Mouse (Mus musculus): ENCODE measurements around the gene Olfr304.
"Not testable (repeated sequence)": the region's sequence is repeated elsewhere in the genome, so short reads cannot be mapped to it uniquely, and the experiment has no call there.

The Olfr304 gene

GRCm38 (mm10) chr7:86386558-86386957 is at the start of gene Olfr304:
Olfr304 (minus strand) TSS chr7:86386658.
- DNase-seq (ENCODE audit: extremely low spot score): no peak

GRCm38 (mm10) chr7:86403546-86403945 is 17.1 kb upstream of the Olfr304 start, which contains the start of gene Olfr301:
Olfr301 (plus strand) TSS chr7:86403846.
- no peak for DNase-seq (ENCODE audit: extremely low spot score)

DNA sequence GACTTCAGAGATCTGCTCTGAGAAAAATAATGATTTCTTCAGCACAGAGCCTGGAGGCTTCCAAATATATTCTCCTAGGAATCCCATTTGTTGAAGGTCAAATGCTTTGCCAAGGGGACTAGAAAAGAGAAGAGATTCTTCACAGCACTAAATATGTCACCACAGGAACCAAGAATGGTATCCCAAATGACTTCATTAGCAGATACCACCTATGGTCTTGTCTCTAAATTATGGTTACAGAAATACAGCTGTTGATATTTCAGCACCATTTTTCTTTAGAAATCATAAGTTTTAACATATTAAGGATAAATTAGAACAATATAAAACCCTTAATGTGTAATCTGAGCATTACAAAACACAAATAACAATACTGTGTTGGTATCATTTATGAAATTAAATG is 11.2 kb upstream of the Olfr304 start, which contains the start of gene Olfr303:
Gene Olfr303 (minus strand): TSS at position 101 of the 400 bp plus-strand sequence.
- no peak for DNase-seq (ENCODE audit: extremely low spot score)

DNA sequence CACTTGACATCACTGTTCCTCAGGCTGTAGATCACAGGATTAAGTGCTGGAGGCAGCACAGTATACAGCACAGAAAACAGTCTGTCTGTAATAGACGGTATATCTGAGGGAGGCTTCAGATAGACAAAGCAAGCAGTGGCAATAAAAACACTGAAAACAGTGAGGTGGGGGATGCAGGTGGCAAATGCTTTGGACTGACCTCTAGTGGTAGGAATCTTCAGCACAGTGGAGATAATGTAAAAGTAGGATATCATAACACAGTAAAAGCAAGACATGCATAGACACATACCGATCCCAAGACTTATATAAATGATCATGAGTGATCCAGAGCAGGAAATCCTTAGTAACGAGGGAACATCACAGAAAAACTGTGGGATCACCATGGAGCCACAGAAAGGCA is 689 bp downstream of the Olfr304 start:
- no peak for DNase-seq (ENCODE audit: extremely low spot score)

DNA sequence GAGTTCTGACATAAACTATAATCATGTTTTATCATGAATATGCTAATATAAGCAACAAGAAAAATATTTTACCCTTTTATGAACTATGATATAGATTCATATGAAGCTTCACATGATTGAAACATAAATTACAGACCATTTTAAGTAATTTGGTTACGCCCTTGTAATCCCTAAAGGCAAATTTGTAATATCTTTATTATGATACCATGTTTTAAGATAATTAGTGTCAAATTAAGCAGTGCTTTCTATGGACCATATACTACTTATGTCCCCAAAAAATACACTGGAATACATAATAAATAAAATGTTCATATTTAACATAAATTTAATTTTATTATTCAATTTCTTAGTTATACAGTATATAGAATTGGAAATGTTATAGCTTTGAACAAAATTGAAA is 19.6 kb downstream of the Olfr304 start, which contains the start of gene Olfr305:
Gene Olfr305 (minus strand): TSS at position 101 of the 400 bp plus-strand sequence.
- no peak for DNase-seq (ENCODE audit: extremely low spot score)

GRCm38 (mm10) chr7:86346296-86346695 is 40.2 kb downstream of the Olfr304 start:
- DNase-seq (ENCODE audit: extremely low spot score): not testable (repeated sequence)

DNA sequence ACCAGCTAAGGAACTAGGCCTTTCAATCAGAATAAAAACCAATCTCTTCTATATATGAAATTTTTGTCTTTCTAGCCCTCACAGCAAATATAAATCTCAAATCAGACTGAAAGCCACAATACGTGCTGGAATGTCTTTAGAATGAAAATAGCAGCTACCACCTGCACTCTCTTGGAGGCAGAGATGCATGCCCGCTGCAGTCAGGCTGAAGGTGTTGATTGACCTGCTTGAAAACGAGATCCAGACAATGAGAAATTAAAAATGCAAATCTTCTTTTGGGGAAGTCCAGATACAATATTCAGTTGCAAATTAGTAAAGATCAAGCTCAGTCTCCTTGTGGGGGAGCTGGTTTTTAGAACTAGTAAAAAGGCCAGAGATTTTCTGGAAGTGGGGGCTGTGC is 42.2 kb downstream of the Olfr304 start:
- no peak for DNase-seq (ENCODE audit: extremely low spot score)

GRCm38 (mm10) chr7:86342881-86343565 is 43.4 kb downstream of the Olfr304 start:
- DNase-seq (ENCODE audit: extremely low spot score): no peak

- DNase-seq (ENCODE audit: extremely low spot score): no peak
Measured at GRCm38 (mm10) chr7:86337486-86337885, 49.0 kb downstream of the Olfr304 start, which contains the start of gene Olfr307. Olfr307 (minus strand) TSS chr7:86337586.
